Mouse (Mus musculus) mouse trophoblast stem cell (cell line): Measurements from ENCODE around the gene Rhoh.

Experiments
- in situ Hi-C, 2 experiments: fragments of 300-500 bp; cut with MseI, MboI; formaldehyde crosslinking; loops; 2 replicates in 1 of 2; 3 replicates in 1 of 2; pipeline ENCODE4 v1.15.1; 2025

Gene Rhoh

DNA sequence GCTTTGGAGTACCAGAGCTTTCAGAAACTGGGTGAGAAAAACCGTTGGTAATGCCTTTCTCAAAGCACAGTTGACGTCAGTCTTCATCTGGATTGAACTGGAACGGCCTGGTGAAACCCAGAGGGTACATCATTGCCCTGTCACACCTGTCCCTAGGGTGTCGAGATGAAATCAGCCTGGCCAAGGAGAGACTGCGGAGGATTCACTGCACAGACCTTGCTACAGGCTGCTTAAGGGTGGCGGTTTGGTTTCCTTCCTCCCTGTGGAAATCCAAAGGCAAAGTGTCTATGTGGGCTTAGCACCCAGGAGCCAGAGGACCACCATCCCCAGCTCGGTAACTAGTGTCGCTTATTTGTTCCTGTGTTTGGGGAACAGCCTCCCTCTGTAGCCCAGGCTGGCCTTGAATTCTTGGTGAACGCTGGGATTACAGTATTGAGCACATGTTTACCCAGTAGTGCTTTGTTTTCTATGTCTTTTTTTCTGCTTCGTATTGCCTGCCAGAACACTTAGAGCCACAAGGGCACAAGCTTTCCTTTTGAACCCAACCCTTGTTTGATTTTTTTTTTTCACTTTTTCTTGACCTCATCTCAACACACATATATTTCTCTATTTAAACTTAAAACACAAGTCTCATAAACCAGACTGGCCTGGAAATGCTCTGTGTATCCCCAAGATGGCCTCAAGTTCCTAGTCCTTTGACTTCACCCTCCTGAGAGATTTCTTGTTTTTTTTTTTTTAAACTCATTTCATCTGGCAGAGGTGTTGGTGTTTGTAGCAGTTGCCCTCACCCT lies at the start of gene Rhoh:
Gene Rhoh, plus strand, starts transcription at position 60 of the 791 bp plus-strand sequence.
- in situ Hi-C loops = no loop called here

DNA sequence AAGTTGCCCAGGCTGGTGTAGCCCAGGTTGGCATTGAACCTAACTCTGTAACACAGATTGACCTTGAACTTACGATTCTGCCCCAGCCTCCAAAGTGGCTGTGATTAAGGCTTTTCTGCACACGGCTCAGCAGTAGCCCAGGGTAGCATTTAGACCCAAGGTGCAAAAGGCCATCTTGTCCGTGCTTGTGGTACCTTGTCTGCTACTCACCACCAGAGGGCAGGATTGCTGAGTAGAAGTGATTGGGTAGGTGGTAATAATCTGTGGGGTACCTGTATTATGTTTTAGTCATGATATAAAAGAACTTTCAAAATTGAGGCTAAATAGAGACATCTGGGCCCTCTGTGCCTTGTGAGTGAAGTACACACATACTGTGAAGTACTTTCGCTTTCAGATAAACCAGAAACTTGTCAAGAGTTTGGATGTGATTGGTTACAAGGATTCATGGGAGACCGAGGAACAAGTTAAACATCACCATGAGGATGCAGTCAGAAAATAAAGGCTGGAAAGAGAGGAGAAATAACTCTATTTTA lies 37.3 kb upstream of the Rhoh start:
- in situ Hi-C loops = no loop called here

DNA sequence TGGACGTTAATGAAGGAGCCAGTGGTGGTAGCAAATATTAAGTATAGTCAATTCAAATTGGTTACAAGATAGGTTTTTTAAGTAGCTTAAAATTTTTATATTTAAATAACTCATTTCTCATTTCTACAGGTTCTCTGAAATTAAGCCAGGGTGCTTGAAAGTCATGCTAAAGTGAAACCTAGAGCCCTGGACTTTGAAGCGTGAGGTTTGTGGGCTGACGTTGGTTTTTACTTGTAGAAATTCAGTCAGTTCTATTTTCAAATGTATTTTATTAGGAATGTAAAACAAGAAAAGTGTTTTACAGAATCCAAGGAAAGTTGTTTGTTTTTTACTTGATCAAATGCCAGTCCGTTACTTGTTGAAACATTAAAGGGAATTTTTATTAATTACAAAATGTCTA lies 34.5 kb upstream of the Rhoh start:
- in situ Hi-C loops = no loop called here

DNA sequence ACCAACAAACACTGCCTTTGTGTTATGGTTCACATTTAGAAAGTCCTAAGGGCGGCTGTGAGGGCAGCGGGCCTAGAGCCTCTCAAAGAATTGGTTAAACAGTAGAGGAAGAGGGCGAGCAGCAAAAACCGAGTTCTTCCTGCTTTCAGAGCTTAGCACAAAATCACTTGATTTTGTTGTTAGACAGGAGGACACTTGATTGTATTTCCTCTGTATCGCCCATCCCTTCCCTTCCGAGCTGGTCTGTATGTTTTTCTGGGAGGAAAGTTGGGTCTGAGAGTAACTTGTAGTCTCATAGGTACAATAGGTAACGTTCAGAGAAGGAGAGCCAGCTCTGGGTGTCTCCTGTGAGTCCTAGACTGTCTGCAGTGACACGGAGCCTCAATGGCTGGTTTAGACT lies 33.9 kb upstream of the Rhoh start:
- in situ Hi-C loops = no loop called here

DNA sequence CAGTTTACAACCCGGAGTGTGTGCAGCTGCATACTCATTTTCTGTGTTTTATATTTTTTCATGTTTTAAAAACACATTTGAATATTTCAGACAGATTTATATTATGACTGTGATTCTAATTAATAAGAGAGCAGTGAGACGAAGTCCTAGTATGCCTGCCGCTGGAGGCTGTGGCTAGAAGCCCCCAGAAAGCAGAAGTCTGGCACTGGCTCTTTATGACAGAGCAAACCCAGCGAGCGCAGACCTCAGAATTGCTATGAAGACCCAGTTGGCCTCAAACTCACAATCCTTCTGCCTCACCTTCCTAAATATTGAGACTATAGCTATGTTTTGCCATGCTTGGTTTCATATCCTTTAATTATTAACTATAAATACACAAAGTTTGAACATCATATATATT lies 32.8 kb upstream of the Rhoh start:
- in situ Hi-C loops = no loop called here

DNA sequence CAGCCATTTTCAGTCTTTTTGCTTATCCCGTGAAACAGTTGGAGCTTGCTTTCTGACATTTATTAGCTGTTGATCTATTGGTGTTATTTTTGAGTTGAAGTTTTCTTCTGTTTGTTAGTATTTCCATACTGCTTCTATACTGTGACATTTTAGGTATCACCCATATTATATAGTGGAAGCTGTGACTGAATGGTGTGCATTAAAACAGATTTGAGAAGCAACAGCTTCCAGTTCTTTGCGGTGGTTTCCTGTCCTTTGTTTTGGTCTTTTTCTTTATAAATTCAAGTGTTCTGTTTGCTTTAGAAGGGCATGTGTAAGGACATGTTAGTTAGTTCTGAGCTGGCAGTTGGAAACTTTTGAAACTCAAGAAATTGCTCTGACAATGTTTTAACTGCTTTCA lies 32.0 kb upstream of the Rhoh start:
- in situ Hi-C loops = no loop called here

DNA sequence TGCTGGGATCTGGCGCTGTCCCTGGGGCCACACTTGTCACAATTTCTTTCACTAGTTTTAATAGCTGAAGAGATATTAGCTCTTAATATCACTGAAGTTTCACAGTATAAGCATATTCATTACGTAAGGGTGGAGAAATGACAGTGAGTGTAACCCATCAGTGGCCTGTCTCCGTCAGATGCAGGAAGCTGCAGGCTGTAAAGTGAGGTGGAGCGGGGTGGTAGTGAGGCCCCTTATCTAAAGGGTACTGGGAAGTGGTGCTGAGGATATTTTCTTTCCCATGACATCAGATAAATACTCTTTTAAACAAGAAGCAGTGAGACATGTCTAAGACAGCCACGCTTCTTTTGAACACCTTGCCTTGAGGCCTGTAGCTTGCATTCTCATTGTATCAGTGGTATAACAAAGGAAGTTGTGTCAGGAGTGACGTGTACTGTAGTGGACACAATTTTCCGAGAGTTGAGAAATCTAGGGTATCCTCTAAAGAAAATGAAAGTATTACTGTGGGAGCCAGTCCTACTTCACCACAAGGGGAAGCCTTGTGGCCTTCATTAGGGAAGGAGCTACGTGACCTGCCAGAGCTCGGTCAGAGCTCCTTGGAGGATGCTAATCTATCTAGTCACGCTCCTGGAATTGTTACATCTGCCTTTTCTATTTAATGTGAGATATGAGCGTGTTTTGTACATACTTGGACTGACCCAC lies 28.9 kb upstream of the Rhoh start:
- in situ Hi-C loops = loop anchor here (5.0 kb wide), 1 partner anchor 110 kb away; no protein-coding TSS in a partner anchor

DNA sequence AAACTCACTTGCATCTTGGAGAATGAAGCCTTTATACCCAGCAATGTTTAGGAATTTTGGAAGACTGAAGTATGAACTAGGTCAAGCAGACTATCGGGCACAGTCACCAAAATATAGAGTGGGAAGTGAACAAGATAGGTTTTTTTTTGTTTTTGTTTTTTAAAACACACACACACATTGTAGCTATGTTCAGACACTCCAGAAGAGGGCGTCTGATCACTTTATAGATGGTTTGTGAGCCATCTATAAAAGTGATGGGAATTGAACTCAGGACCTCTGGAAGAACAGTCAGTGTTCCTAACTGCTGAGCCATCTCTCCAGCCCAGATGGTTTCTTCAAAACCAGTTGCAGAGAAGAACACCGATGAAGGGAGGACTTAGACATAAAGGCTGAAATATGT lies 27.9 kb upstream of the Rhoh start:
- in situ Hi-C loops = loop anchor here (5.0 kb wide), 1 partner anchor 109 kb away; no protein-coding TSS in a partner anchor

DNA sequence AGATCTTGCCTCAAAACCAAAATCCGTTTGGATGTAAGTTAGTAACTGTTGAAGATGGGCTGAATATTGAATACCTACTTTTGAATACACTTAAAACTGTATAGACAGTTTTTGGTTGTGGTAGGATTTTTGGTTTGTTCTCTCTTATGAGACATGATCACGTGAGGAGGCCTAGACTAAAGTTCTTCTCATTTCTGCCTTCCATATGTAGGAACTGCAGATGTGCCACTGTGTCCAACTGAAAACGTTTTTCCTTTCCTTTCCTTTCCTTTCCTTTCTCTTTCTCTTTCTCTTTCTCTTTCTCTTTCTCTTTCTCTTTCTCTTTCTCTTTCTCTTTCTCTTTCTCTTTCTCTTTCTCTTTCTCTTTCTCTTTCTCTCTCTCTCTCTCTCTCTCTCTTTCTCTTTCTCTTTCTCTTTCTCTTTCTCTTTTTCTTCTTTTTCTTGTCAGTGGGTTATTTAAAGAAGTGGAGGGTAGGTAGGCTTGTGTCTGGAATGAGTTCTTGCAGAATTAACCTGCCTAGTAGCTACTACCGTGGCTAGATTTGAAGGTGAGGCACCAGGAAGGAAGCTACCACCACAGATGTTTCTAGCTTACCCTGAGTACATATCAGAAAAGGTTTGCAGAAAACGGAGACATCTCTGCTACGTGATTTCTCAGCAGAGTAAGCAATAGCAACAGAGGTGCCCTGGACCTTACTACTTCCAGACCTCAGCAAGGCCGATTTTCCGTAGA lies 27.1 kb upstream of the Rhoh start:
- in situ Hi-C loops = loop anchor here (5.0 kb wide), 1 partner anchor 108 kb away; no protein-coding TSS in a partner anchor

DNA sequence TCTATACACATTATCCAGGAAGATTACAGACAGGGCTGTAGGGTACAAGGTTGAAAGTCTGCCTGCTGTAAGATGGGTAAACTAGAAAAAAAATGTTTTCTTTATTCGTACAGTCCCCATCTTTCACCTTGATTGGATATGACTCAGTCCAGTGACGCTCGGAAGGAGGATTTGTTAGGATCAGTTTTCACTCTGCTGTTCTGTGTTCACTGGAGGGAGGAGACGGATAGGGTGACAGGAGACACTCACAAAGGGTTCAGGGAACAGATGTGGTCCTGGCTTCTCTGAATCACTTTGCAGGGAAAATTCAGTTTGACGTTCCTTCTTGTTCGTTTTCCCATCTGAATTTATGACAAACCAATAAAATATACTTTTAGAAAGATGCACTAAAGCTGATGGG lies 23.0 kb upstream of the Rhoh start:
- in situ Hi-C loops = no loop called here

DNA sequence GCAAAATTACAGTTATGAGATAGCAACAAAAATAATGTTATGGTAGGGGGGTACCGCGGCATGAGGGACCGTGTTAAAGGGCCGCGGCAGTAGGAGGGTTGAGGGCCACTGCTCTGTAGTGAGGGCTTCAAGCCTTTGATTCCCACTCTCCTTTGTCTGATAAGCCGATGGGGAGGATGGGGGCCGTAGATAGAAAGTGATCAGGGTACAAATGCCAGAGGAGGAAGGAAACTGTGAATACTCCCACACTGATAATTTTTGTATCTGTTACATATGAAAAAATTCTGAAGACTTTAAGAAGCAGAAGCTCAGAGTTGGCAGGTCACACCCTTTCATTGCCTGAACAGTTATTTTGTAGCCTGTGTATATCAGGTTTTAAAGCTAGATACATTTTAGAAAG lies 18.1 kb upstream of the Rhoh start:
- in situ Hi-C loops = no loop called here

DNA sequence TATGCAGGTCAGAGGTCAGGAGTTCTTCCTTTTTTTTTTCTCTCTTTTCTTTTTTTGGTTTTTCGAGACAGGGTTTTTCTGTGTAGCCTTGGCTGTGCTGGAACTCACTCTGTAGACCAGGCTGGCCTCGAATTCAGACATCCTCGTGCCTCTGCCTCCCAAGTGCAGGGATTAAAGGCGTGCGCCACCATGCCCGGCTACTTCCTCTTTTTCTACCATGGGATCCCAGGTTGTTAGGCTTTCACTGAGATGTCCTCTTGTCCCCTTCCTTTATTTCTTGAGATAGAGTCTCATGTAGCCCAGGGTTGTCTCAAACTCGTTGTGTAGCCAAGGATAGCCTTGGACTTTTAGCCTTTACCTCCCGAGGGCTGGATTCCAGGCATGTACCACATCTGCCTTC lies 14.5 kb upstream of the Rhoh start:
- in situ Hi-C loops = no loop called here

DNA sequence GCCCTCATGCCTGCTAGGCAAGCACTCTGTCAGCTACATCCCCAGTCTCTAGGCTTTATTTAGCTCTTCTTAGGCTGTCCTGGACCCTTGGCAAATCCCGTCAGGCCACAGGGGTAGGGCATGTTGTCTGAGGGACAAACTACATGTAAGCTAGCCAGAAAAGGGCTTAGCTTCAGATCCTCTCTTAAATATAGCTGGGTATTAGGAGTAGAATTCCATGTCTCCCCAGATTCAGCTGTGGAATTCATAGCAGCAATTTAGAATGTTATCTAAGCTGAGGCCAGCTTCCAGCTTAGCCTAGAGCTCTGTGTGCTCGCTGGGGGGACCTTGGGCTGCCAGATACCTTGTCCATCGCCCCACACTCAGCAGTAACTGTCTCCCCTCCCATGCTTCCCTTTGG lies 14.1 kb upstream of the Rhoh start:
- in situ Hi-C loops = no loop called here

DNA sequence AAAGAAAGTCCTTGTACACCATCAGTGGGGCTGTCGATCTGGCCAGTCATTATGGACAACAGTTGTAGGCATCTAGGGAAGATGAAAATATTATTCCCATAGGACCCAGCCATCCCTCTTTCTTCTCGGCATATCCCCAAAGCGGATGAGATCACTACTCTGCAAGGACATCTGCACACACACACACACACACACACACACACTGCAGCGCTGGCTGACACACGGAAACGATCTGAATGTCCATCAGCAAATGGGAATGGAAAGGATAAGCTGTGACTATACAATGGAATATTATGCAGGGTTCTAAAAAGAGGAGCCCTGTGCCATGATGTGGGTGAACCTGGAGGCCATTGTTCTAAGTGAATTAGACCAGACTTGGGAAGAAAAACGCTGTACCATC lies 13.4 kb upstream of the Rhoh start:
- in situ Hi-C loops = no loop called here

DNA sequence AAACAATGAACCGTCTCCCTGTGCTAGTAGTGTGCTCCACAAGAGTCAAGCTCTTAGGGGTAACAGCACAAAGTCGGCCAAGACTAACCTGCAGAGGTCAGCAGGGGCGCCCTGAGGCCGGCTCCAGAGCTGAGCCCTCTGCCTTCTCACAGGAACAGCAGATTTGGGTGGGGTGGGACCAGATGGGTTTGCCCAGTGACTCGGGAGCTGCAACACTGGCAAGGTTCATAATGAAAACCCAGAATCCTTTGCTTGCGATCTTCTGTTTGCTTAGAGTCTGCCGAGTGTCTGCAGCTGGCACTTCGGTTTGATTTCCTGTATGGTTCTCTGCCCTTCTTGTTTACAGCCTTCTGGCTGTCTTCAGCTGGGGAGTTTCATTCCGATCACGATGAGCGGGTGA lies 10.2 kb upstream of the Rhoh start:
- in situ Hi-C loops = no loop called here

DNA sequence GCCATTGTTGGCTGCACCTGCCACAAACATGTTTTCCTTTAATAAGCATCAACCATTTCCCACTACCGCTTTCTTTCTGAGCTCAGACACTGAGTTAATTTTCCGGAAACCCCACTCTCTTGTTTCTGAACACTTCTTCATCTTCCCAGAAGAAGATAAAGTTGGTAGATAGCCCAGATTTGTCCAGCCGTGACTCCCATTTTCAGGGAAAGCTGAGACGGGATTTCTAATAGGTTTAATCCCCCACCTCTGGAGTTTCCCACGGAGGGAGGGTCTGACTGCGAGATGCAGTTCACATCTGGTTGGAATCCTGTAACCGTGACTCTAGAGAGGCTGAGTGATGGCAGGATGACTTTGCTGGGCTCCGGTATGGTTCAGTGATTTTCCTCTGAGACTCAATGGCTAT lies 6.2 kb upstream of the Rhoh start:
- in situ Hi-C loops = no loop called here

DNA sequence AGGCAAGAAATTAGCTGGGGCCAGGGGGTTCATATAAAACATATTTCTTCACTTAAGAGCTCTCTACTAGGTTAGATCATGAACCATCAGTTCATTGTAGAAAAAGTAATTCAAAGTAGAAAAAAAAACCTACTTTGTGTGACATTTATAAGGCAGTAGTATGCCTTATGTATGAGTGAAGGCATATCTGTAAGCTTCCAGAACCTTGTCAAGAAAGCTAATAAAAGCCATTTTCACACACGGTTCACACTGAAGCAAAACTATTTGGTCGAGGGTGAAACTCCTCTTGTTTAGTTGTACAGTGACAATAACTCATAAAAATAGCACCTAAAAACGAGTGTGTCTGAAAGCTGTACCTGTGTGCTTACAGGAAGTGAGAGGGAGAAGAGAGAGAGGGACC lies 5.4 kb upstream of the Rhoh start:
- in situ Hi-C loops = no loop called here

DNA sequence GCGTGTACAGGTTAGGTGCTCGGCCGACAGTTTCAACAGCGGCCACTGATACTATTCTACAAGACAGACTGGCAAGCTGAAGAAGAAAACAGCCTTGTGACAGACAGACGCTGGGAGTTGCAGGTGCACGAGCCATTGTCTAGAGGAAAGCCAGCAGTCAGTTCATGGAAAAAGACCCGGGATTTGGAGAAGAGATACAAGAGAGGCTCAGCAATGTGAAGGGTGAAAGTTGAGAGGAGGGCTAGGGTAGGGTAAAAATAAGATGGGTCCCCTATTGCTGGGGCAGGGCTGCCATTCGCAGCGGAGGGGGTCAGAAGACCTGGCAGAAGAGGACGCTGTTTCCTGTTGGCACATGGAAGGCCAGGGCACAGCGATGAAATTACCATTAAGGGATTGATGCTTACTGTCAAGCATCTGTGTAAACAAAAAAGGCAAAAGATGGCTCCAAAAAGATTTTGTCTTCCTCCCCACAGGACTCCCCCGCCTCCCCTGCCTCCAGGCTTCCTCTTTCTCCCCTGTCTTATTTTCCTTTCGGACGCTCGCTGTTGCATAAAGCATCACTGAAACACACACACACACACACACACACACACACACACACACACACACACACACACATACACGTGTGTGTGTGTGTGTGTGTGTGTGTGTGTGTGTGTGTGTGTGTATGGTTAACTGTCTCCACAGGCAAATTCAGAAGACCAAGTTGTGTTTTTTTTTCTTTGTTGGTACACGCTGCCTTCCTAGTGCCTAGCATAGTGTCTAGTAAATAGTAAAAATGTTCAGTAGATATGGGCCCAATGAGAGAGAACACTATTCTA lies 4.2 kb upstream of the Rhoh start:
- in situ Hi-C loops = no loop called here

DNA sequence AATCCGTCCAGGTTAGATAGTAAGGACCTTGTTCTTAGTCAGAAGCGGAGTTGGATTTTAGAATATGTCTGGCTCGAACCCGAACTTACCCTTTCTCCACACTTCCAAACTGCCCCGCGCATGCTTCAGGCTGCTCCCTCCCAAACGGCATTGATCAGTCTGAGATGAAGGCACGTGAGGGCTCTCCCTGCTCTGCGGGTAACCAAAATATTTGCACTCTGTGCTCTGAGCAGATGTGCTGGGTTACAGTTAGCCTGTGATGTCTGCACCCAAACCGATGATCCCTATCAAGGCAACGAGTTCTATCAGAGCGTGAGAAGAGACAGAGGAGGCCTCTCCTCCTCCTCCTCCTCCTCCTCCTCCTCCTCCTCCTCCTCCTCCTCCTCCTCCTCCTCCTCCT lies 3.1 kb upstream of the Rhoh start:
- in situ Hi-C loops = no loop called here

DNA sequence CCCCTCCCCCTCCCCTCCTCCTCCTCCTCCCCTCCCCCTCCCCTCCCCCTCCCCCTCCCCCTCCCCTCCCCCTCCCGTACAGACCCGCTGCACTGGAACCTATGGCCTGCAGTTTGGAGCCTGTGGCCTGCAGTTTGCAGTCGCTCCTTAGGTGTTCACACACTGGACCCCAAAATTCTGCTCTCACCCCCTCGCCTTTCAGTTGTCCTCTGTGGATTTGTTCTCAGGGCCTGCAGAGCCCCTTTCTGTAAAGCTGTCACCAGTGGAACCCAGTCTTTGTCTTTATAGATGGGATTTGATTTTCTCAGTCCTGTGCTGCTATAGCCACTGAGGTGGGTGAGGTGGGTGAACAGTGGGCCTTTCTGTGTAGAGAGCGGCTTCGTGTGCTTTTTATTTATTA lies 2.7 kb upstream of the Rhoh start:
- in situ Hi-C loops = no loop called here

DNA sequence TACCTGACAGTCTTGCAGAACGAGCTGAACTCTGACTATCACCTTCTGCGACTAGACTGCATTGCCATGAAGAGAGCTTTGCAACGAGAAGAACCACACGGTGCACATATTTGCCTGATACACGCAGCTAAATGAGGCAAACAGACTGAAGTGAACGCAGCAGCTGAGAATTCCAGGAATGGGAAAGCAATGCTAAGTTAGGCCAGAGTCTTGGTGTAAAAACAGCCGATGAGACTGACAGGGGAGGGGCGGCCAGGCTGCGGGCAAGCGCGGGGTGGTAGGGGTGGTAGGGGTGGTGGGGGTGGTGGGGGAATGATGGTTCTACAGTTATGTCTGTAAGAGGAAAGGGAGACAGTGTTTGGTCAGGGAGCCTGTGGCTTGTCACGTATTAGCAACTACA lies 2.1 kb upstream of the Rhoh start:
- in situ Hi-C loops = no loop called here
